Mouse (Mus musculus) liver, embryonic 16.5 days (tissue): Measurements from ENCODE around the gene Olfr1383. TPM values are rescaled to one million over a fixed set of nuclear protein-coding genes. Genes with fewer than 3 reads are reported as not detected.
"Not testable (repeated sequence)": the region's sequence is repeated elsewhere in the genome, so short reads cannot be mapped to it uniquely, and the experiment has no call there.

ENCODE experiments used
- ATAC-seq: fragments of 200-750 bp; cut with Nextera tagmentation; 2 replicates; pipeline ENCODE4 v1.8.0; 2017; ENCODE audit warnings: low read depth, mild to moderate bottlenecking, moderate number of reproducible peaks, moderate library complexity
- H3K27ac ChIP-seq: fragments of 300-500 bp; sonication (generic); 2 replicates; pipeline ENCODE4 v1.5.1; 2014; ENCODE audit warnings: mild to moderate bottlenecking, low read length
- H3K27me3 ChIP-seq: fragments of 300-500 bp; sonication (generic); 2 replicates; pipeline ENCODE4 v1.6.1; 2014; ENCODE audit warnings: low read depth, low read length, mixed read lengths; ENCODE audit not compliant: control insufficient read depth, insufficient read depth
- H3K36me3 ChIP-seq: fragments of 300-500 bp; sonication (generic); 2 replicates; pipeline ENCODE4 v1.6.1; 2014; ENCODE audit warnings: mild to moderate bottlenecking; ENCODE audit not compliant: control insufficient read depth, insufficient read depth
- H3K4me1 ChIP-seq: fragments of 300-500 bp; sonication (generic); 2 replicates; pipeline ENCODE4 v1.6.1; 2014; ENCODE audit warnings: low read depth, low read length, mixed read lengths; ENCODE audit not compliant: control insufficient read depth
- H3K4me2 ChIP-seq: fragments of 300-500 bp; sonication (generic); 2 replicates; pipeline ENCODE4 v1.6.1; 2014; ENCODE audit warnings: low read depth, low read length, mixed read lengths
- H3K4me3 ChIP-seq: fragments of 300-500 bp; sonication (generic); 2 replicates; pipeline ENCODE4 v1.5.1; 2014; ENCODE audit warnings: low read depth, mild to moderate bottlenecking, low read length
- H3K9ac ChIP-seq: fragments of 300-500 bp; sonication (generic); 2 replicates; pipeline ENCODE4 v1.6.1; 2014; ENCODE audit warnings: low read depth, low read length
- H3K9me3 ChIP-seq: fragments of 300-500 bp; sonication (generic); replicated peaks from 2 replicates; pipeline ENCODE4 v1.6.1; 2016; ENCODE audit warnings: low read length; ENCODE audit not compliant: control insufficient read depth
- WGBS: fragments of 180-500 bp; shearing (Covaris S2); extraction: QIAGEN DNeasy Blood & Tissue Kit; methylation state at CpG from one replicate; pipeline ENCODE4 v1.1.7; 2014; ENCODE audit not compliant: insufficient replicate concordance; 5-methylcytosine and 5-hydroxymethylcytosine counted together
- polyA plus RNA-seq: library from polyadenylated mRNA; unstranded; fragments of >200 nt; fragmentation: Nextera tagmentation; extraction: Ambion mirVana; gene quantifications from 2 replicates; pipeline ENCODE4 v1.2.1, GENCODE M21; 2015

Olfr1383 gene
- not detected in 2 replicates for polyA plus RNA-seq

DNA sequence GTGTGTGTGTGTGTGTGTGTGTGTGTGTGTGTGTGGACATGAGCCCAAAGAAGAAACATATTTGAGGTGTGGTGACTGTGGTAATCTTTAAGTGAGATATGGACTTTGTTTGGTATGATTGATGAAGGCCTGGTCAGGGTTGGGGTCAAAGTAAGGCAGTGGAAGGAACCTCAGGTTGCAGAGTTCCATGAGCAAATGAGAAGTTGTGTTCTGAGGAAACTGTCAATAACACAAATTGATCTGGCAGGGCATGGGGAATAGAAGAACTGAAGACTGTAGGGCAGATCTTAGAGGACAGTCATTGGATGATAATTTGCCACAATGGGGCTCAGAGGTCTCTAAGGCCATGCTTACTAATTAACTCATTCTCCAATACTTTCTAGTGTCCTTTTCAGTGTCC lies at the start of gene Olfr1383:
TSS of gene Olfr1383 (plus strand) at position 301 of the 400 bp plus-strand sequence.
- H3K9me3 ChIP-seq = no peaks in the 10 kb centered on the region
- H3K27ac ChIP-seq = no peak within 1 kb of the TSS
- H3K4me3 ChIP-seq = no peak within 1 kb of the TSS
- no peak within 1 kb of the TSS for H3K4me2 ChIP-seq
- H3K4me1 ChIP-seq = no peaks in the 10 kb centered on the region
- no peaks in the 10 kb centered on the region for H3K27me3 ChIP-seq
- no peak for ATAC-seq
- no peaks in the 10 kb centered on the region for H3K36me3 ChIP-seq
- no peak within 1 kb of the TSS for H3K9ac ChIP-seq

DNA sequence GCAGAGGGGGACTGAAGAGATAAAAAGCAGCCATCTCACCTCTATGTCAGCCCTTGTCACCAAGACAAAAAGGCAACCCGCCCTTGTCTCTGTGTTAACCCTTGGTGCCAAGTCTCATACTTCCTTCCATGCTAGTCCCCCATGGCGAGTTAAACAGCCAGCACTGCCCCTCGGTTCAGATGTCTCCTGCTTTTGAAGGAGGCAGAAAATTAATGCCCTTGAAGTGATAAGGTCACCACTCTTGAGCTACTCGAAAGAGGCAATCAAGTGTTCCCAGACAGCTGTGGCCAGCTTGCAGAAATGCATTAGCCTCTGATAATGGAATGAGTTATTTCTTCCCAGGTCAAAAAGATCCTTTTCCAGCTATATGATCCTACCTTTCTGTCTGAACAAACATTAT lies 33.5 kb upstream of the Olfr1383 start:
- WGBS = 30% methylated on average over 4 of the region's 4 CpGs
- no peak overlapping the region for H3K27ac ChIP-seq
- no peaks in the 10 kb centered on the region for H3K9me3 ChIP-seq
- ATAC-seq = no peak
- H3K9ac ChIP-seq = no peak overlapping the region
- H3K36me3 ChIP-seq = no peaks in the 10 kb centered on the region
- H3K4me2 ChIP-seq = no peak overlapping the region
- no peaks in the 10 kb centered on the region for H3K4me1 ChIP-seq
- no peaks in the 10 kb centered on the region for H3K27me3 ChIP-seq
- H3K4me3 ChIP-seq = no peak overlapping the region

DNA sequence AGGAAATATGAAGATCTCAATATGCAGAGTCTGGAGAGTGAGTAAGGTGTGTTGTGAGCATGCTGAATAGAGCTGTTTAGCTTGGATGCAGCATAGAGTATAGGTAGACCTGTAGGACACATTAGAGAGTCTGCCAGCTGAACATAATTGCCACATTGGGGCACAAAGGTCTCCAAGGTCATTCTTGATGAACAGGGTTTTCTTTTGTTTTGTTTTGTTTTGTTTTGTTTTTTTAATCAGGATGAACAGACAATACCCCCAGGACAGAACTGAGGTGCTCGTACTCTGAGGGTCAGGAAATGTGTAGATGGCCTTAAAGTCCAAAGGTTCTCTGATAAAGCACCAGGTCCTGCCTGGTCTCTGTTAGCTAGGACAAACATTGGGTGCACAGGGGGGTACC lies 30.7 kb upstream of the Olfr1383 start, which contains the start of gene Olfr1385:
TSS of gene Olfr1385 (plus strand) at position 301 of the 400 bp plus-strand sequence.
- H3K4me3 ChIP-seq, H3K27ac ChIP-seq, H3K4me2 ChIP-seq, H3K9ac ChIP-seq, H3K27me3 ChIP-seq, H3K9me3 ChIP-seq, H3K36me3 ChIP-seq, H3K4me1 ChIP-seq, ATAC-seq: not testable (repeated sequence)
- WGBS = 27% methylated on average over 1 of the region's 1 CpGs

DNA sequence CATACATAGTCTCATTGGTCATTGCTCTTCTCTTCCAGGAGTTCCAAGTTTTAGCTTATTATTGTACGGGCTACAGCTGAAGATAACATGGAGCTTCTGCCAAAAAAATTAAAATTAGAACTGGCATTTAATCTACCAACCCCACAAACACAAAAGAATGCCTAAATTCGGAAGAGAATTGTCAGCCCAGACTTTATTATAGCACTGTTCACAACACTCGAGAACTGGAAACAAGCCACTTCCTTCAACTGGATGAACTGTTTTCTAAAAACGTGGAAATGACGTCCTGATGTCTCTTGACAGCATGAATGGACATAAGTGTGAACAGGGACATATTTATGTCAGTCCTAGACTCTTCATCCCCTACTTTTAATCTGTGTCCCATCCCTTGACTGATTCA lies 1.4 kb upstream of the Olfr1383 start:
- 35% methylated on average over 5 of the region's 5 CpGs for WGBS
- Histone ChIP-seq H3K27me3 (no peaks in the 10 kb centered on the region), H3K27ac (no peak overlapping the region), H3K9me3 (no peaks in the 10 kb centered on the region), H3K4me3 (no peak overlapping the region), H3K9ac (no peak overlapping the region), H3K4me1 (no peaks in the 10 kb centered on the region), H3K4me2 (no peak overlapping the region), H3K36me3 (no peaks in the 10 kb centered on the region)
- no peak for ATAC-seq

DNA sequence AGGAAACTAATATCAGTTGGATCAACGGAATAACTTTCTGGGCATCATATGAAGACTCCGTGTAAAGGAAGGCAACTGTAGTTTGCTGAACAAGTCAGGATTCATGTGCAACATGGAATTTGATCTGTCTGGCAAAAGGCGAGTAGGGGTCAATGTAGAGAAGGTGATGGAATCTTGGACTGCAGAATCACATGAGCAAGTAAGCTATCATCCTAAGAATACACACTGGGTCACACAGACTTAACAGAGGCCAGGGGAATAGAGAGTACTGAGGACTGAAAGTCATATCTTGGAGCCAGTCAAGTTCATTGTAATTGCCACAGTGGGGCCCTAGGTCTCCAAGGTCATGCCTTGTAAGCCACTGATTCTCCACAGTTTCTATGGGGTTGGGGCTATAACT lies 8.5 kb downstream of the Olfr1383 start, which contains the start of gene Olfr1382:
TSS of gene Olfr1382 (plus strand) at position 301 of the 400 bp plus-strand sequence.
- Histone ChIP-seq H3K4me2 (no peak within 1 kb of the TSS), H3K9me3 (no peaks in the 10 kb centered on the region), H3K36me3 (no peaks in the 10 kb centered on the region), H3K9ac (no peak within 1 kb of the TSS), H3K27me3 (no peaks in the 10 kb centered on the region), H3K27ac (no peak within 1 kb of the TSS), H3K4me1 (no peaks in the 10 kb centered on the region), H3K4me3 (no peak within 1 kb of the TSS)
- 58% methylated on average over 3 of the region's 3 CpGs for WGBS
- ATAC-seq = no peak

DNA sequence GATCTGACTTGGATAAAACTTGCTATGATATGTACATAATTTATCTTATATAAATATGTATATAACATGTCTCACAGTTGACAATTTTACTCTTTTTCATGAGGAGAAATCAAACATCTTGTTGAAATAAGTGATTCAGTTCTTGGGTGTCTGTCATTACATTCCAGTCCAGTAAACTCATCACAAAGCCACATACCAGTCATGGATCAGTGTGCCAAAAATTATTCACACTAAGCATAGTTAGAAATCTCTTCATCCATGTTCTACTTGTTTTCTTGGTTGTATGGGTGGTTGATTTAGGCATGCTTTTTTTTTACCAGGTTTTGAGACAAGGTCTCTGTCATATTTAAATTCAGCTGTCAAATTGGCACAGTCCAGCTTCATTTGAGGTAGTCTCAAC lies 13.3 kb downstream of the Olfr1383 start:
- Histone ChIP-seq H3K9ac (no peak overlapping the region), H3K27ac (no peak overlapping the region), H3K9me3 (no peaks in the 10 kb centered on the region), H3K4me1 (no peaks in the 10 kb centered on the region), H3K4me2 (no peak overlapping the region), H3K27me3 (no peaks in the 10 kb centered on the region), H3K4me3 (no peak overlapping the region), H3K36me3 (no peaks in the 10 kb centered on the region)
- ATAC-seq = no peak

DNA sequence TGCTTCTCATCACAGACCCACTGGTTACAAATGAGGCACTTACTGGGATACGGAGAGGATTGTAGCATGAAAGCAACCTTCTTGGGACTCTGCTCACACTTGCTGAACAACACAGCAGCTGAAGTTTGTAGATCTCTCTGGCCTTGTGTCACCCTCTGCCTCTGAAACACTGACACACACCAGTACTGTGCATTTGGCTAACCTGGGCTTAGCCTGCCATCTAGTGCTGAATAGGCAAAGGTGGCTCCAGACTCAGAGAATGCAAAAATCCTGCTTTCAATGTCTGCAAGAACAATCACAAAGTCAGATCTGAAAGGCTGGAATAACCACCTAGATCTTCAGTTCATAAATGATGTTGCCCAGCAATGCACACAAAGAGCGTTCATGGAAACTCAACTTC lies 17.2 kb downstream of the Olfr1383 start:
- not testable (repeated sequence) for H3K4me3 ChIP-seq, H3K4me1 ChIP-seq, H3K4me2 ChIP-seq, H3K27me3 ChIP-seq, H3K36me3 ChIP-seq, H3K27ac ChIP-seq, ATAC-seq, H3K9me3 ChIP-seq, H3K9ac ChIP-seq
- WGBS = 56% methylated on average over 2 of the region's 2 CpGs

DNA sequence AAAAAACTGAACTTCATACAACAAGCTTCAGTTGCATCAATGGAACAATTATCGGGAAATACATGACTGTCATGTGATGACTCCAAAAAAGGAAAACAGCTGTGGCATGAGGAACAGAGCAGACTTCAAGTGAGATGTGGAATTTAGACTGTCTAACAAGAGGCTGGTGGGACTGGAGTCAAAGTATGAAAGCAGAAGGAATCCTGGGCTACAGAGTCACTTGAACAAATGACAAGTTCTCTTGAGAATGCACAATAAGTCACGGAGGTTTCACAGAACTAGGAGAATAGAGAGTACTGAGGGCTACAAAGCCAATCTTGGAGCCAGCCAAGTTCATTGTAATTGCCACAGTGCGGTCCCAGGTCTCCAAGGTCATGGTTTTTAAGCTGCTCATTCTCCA lies 23.7 kb downstream of the Olfr1383 start, which contains the start of gene Olfr1381:
TSS of gene Olfr1381 (plus strand) at position 301 of the 400 bp plus-strand sequence.
- H3K9me3 ChIP-seq, H3K9ac ChIP-seq, ATAC-seq, H3K27ac ChIP-seq, H3K4me2 ChIP-seq, H3K4me1 ChIP-seq, H3K27me3 ChIP-seq, H3K4me3 ChIP-seq, H3K36me3 ChIP-seq: not testable (repeated sequence)
- WGBS = 60% methylated on average over 3 of the region's 3 CpGs

DNA sequence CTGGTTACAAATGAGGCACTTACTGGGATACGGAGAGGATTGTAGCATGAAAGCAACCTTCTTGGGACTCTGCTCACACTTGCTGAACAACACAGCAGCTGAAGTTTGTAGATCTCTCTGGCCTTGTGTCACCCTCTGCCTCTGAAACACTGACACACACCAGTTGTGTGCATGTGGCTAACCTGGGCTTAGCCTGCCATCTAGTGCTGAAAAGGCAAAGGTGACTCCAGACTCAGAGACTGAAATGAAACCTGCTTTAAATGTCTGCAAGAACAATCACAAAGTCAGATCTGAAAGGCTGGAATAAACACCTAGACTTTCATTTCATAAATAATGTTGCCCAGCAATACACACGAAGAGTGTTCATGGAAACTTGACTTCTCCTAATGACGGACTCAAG lies 34.6 kb downstream of the Olfr1383 start:
- not testable (repeated sequence) for H3K4me1 ChIP-seq, H3K4me2 ChIP-seq, H3K27ac ChIP-seq, H3K9ac ChIP-seq, H3K27me3 ChIP-seq, H3K9me3 ChIP-seq, H3K36me3 ChIP-seq, H3K4me3 ChIP-seq, ATAC-seq
- 63% methylated on average over 3 of the region's 3 CpGs for WGBS

DNA sequence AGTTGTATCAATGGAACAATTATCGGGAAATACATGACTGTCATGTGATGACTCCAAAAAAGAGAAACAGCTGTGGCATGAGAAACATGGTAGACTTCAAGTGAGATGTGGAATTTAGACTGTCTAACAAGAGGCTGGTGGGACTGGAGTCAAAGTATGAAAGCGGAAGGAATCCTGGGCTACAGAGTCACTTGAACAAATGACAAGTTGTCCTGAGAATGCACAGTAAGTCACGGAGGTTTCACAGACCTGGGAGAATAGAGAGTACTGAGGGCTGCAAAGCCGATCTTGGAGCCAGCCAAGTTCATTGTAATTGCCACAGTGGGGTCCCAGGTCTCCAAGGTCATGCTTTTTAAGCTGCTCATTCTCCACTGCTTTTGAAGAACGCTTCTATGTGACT lies 37.1 kb downstream of the Olfr1383 start, which contains the start of gene Olfr1380:
TSS of gene Olfr1380 (plus strand) at position 301 of the 400 bp plus-strand sequence.
- H3K9me3 ChIP-seq, H3K27me3 ChIP-seq, H3K4me2 ChIP-seq, H3K9ac ChIP-seq, H3K4me1 ChIP-seq, H3K4me3 ChIP-seq, H3K36me3 ChIP-seq, ATAC-seq, H3K27ac ChIP-seq: not testable (repeated sequence)
- 51% methylated on average over 5 of the region's 5 CpGs for WGBS
